Mouse (Mus musculus) liver, embryonic 14.5 days (tissue): ENCODE data around the gene Gpd2.

ENCODE experiments used
- CTCF ChIP-seq: IDR thresholded peaks from 2 replicates; pipeline ENCODE4 v1.5.1; 2016; ENCODE audit warnings: antibody characterized with exemption, low read depth, control low read depth
- EP300 ChIP-seq: IDR thresholded peaks from 2 replicates; pipeline ENCODE4 v1.6.1; 2016; ENCODE audit warnings: antibody characterized with exemption, low read depth

DNA sequence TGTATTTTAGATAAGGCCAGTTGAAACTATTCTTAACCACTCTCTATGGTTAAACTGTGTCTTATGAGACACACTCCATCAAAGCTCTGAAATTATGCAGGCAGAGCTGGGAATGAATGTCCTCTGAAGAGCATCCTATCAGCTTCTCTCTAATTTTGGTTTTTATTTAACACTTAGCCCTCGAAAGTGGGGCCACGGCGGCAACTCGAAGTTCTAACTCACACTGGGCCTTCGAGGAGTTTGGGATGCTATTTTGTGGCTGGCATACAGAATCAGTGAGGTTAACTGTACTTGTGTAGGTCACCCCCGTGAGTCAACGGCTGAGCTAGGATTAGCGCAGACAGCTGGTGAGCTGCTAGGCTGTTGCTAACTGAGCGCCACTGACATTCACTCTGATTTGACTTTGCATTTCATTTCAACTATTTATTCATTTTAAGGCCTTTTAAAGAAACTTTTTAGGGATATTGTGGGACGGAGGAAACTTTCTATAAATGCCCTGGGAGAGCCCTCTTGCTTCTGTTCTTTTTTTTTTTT lies 42.8 kb downstream of the Gpd2 start:
- TF ChIP-seq CTCF (no peak), EP300 (no peak)
